Mouse (Mus musculus) kidney, postnatal 0 days (tissue): ENCODE results near the gene Pigs. TPM values are rescaled to one million over a fixed set of nuclear protein-coding genes. Genes with fewer than 3 reads are reported as not detected.

ENCODE experiments used
- ATAC-seq: fragments of 200-750 bp; cut with Nextera tagmentation; replicated peaks from 2 replicates; pipeline ENCODE4 v1.8.0; 2017; ENCODE audit warnings: low read depth, moderate number of reproducible peaks, moderate TSS enrichment, moderate library complexity; ENCODE audit not compliant: low FRiP score
- DNase-seq: peaks from one replicate; pipeline ENCODE4 v3.0.0-alpha.2; 2016; ENCODE audit warnings: low spot score
- H3K27ac ChIP-seq: fragments of 300-500 bp; sonication (generic); 2 replicates; pipeline ENCODE4 v1.5.1; 2014; ENCODE audit warnings: mild to moderate bottlenecking
- H3K27me3 ChIP-seq: fragments of 300-500 bp; sonication (generic); 2 replicates; pipeline ENCODE4 v1.6.1; 2014; ENCODE audit warnings: low read length, mixed read lengths; ENCODE audit not compliant: insufficient read depth
- H3K36me3 ChIP-seq: fragments of 300-500 bp; sonication (generic); 2 replicates; pipeline ENCODE4 v1.6.1; 2014; ENCODE audit warnings: low read length, mixed read lengths; ENCODE audit not compliant: insufficient read depth
- H3K4me1 ChIP-seq: fragments of 300-500 bp; sonication (generic); replicated peaks from 2 replicates; pipeline ENCODE4 v1.6.1; 2014; ENCODE audit warnings: antibody characterized with exemption, low read length, mixed read lengths; ENCODE audit not compliant: insufficient read depth
- H3K4me2 ChIP-seq: fragments of 300-500 bp; sonication (generic); 2 replicates; pipeline ENCODE4 v1.6.1; 2014; ENCODE audit warnings: mild to moderate bottlenecking, low read length, moderate library complexity, mixed read lengths
- H3K4me3 ChIP-seq: fragments of 300-500 bp; sonication (generic); replicated peaks from 2 replicates; pipeline ENCODE4 v1.5.1; 2014; ENCODE audit warnings: low read depth, low read length
- H3K9ac ChIP-seq: fragments of 300-500 bp; sonication (generic); 2 replicates; pipeline ENCODE4 v1.6.1; 2014; ENCODE audit warnings: low read depth, low read length
- H3K9me3 ChIP-seq: fragments of 300-500 bp; sonication (generic); replicated peaks from 2 replicates; pipeline ENCODE4 v1.6.1; 2016; ENCODE audit warnings: low read length, inconsistent platforms, mixed read lengths
- CTCF ChIP-seq: IDR thresholded peaks from 2 replicates; pipeline ENCODE4 v1.5.1; 2016; ENCODE audit warnings: antibody characterized with exemption, low read depth, mild to moderate bottlenecking, moderate library complexity
- WGBS: fragments of 180-500 bp; shearing (Covaris S2); extraction: QIAGEN DNeasy Blood & Tissue Kit; methylation state at CpG from one replicate; pipeline ENCODE4 v1.1.7; 2014; 5-methylcytosine and 5-hydroxymethylcytosine counted together
- polyA plus RNA-seq: library from polyadenylated mRNA; unstranded; fragments of >200 nt; fragmentation: Nextera tagmentation; extraction: Ambion mirVana; gene quantifications from 2 replicates; pipeline ENCODE4 v1.2.1, GENCODE M21; 2015

Pigs gene
- polyA plus RNA-seq, 1 experiment from 2014 or later, result 67.5 TPM

GRCm38 (mm10) chr11:78371711-78372110 is 43.5 kb downstream of the Pigs start:
- Histone ChIP-seq H3K9ac (no peak overlapping the region), H3K4me1 (peaks cover 8% of the 10 kb centered on the region), H3K9me3 (no peaks in the 10 kb centered on the region), H3K27me3 (no peaks in the 10 kb centered on the region), H3K36me3 (no peaks in the 10 kb centered on the region), H3K27ac (no peak overlapping the region), H3K4me2 (no peak overlapping the region), H3K4me3 (no peak overlapping the region)
- TF ChIP-seq CTCF, result no peak
- DNase-seq, result no peak
- WGBS, result 89% methylated on average over 11 of the region's 11 CpGs
- no peak for ATAC-seq

- Histone ChIP-seq H3K27ac (no peak overlapping the region), H3K27me3 (no peaks in the 10 kb centered on the region), H3K9me3 (no peaks in the 10 kb centered on the region), H3K4me1 (peaks cover 10% of the 10 kb centered on the region), H3K36me3 (no peaks in the 10 kb centered on the region), H3K9ac (no peak overlapping the region), H3K4me2 (no peak overlapping the region), H3K4me3 (no peak overlapping the region)
- DNase-seq, result no peak
- ATAC-seq, result no peak
- TF ChIP-seq CTCF, result no peak
- WGBS, result 37% methylated on average over 3 of the region's 3 CpGs
These were observed 44.0 kb downstream of the Pigs start for GRCm38 (mm10) chr11:78372166-78372565.

GRCm38 (mm10) chr11:78372610-78373009 is 44.4 kb downstream of the Pigs start:
- H3K27me3 ChIP-seq, result no peaks in the 10 kb centered on the region
- H3K27ac ChIP-seq, result no peak overlapping the region
- DNase-seq, result no peak
- 51% methylated on average over 7 of the region's 7 CpGs for WGBS
- H3K4me2 ChIP-seq, result no peak overlapping the region
- H3K9me3 ChIP-seq, result no peaks in the 10 kb centered on the region
- no peak overlapping the region for H3K4me3 ChIP-seq
- H3K4me1 ChIP-seq, result peaks cover 12% of the 10 kb centered on the region
- TF ChIP-seq CTCF, result no peak
- H3K36me3 ChIP-seq, result no peaks in the 10 kb centered on the region
- no peak overlapping the region for H3K9ac ChIP-seq
- no peak for ATAC-seq

GRCm38 (mm10) chr11:78374147-78374546 is 45.9 kb downstream of the Pigs start:
- DNase-seq, result peak; percentile 86
- H3K4me2 ChIP-seq, result no peak overlapping the region
- no peaks in the 10 kb centered on the region for H3K27me3 ChIP-seq
- H3K9me3 ChIP-seq, result no peaks in the 10 kb centered on the region
- H3K9ac ChIP-seq, result no peak overlapping the region
- no peak for TF ChIP-seq CTCF
- peak; percentile 75 for ATAC-seq
- peak overlapping the region; percentile 58 for H3K27ac ChIP-seq
- WGBS, result 36% methylated on average over 8 of the region's 8 CpGs
- no peaks in the 10 kb centered on the region for H3K36me3 ChIP-seq
- H3K4me3 ChIP-seq, result no peak overlapping the region
- peaks cover 12% of the 10 kb centered on the region for H3K4me1 ChIP-seq

GRCm38 (mm10) chr11:78377549-78378159 is 49.4 kb downstream of the Pigs start:
- H3K36me3 ChIP-seq, result no peaks in the 10 kb centered on the region
- no peaks in the 10 kb centered on the region for H3K9me3 ChIP-seq
- H3K4me3 ChIP-seq, result no peak overlapping the region
- H3K9ac ChIP-seq, result no peak overlapping the region
- H3K27me3 ChIP-seq, result no peaks in the 10 kb centered on the region
- peaks cover 12% of the 10 kb centered on the region for H3K4me1 ChIP-seq
- no peak for TF ChIP-seq CTCF
- ATAC-seq (peak; percentile 65), DNase-seq (peak; percentile 61)
- no peak overlapping the region for H3K27ac ChIP-seq
- 7% methylated on average over 12 of the region's 12 CpGs for WGBS
- no peak overlapping the region for H3K4me2 ChIP-seq

- Histone ChIP-seq H3K9me3 (no peaks in the 10 kb centered on the region), H3K27me3 (no peaks in the 10 kb centered on the region), H3K4me2 (no peak overlapping the region), H3K36me3 (no peaks in the 10 kb centered on the region), H3K9ac (no peak overlapping the region), H3K4me1 (peaks cover 4% of the 10 kb centered on the region; the same call in 1 of the 2 replicates), H3K4me3 (no peak overlapping the region), H3K27ac (no peak overlapping the region)
- DNase-seq, result no peak
- 60% methylated on average over 4 of the region's 4 CpGs for WGBS
- TF ChIP-seq CTCF, result no peak
- no peak for ATAC-seq
These were observed 52.1 kb downstream of the Pigs start for GRCm38 (mm10) chr11:78380351-78380750.

- Histone ChIP-seq H3K4me2 (no peak overlapping the region), H3K9ac (no peak overlapping the region), H3K27me3 (no peaks in the 10 kb centered on the region), H3K27ac (no peak overlapping the region), H3K4me1 (0 out of 2 replicates have a peak, but pooled peaks cover 4% of the 10 kb centered on the region), H3K36me3 (no peaks in the 10 kb centered on the region), H3K9me3 (no peaks in the 10 kb centered on the region), H3K4me3 (no peak overlapping the region)
- DNase-seq (no peak), ATAC-seq (no peak)
- no peak for TF ChIP-seq CTCF
- WGBS, result 73% methylated on average over 3 of the region's 3 CpGs
These were observed 52.8 kb downstream of the Pigs start for GRCm38 (mm10) chr11:78380996-78381395.
